Mouse (Mus musculus) stomach, postnatal 0 days (tissue): Measurements from ENCODE around the gene 4921501E09Rik. TPM values are rescaled to one million over a fixed set of nuclear protein-coding genes. Genes with fewer than 3 reads are reported as not detected.

ENCODE experiments used
- ATAC-seq: fragments of 200-750 bp; cut with Nextera tagmentation; 2 replicates; pipeline ENCODE4 v1.8.0; 2017; ENCODE audit not compliant: low FRiP score, low TSS enrichment
- DNase-seq: peaks from one replicate; pipeline ENCODE4 v3.0.0-alpha.2; 2016; ENCODE audit warnings: low spot score
- H3K27ac ChIP-seq: fragments of 300-500 bp; sonication (generic); replicated peaks from 2 replicates; pipeline ENCODE4 v1.5.1; 2014; ENCODE audit warnings: mild to moderate bottlenecking, control low read depth
- H3K27me3 ChIP-seq: fragments of 300-500 bp; sonication (generic); 2 replicates; pipeline ENCODE4 v1.6.1; 2014; ENCODE audit warnings: low read length; ENCODE audit not compliant: control insufficient read depth, insufficient read depth
- H3K36me3 ChIP-seq: fragments of 300-500 bp; sonication (generic); 2 replicates; pipeline ENCODE4 v1.6.1; 2014; ENCODE audit warnings: low read length, mixed read lengths; ENCODE audit not compliant: control insufficient read depth, insufficient read depth
- H3K4me1 ChIP-seq: fragments of 300-500 bp; sonication (generic); replicated peaks from 2 replicates; pipeline ENCODE4 v1.6.1; 2014; ENCODE audit warnings: antibody characterized with exemption; ENCODE audit not compliant: control insufficient read depth, insufficient read depth
- H3K4me2 ChIP-seq: fragments of 300-500 bp; sonication (generic); replicated peaks from 2 replicates; pipeline ENCODE4 v1.6.1; 2014; ENCODE audit warnings: low read depth, mild to moderate bottlenecking, control low read depth, moderate library complexity
- H3K4me3 ChIP-seq: fragments of 300-500 bp; sonication (generic); 2 replicates; pipeline ENCODE4 v1.5.1; 2014; ENCODE audit warnings: low read depth, low read length, control low read depth
- H3K9ac ChIP-seq: fragments of 300-500 bp; sonication (generic); 2 replicates; pipeline ENCODE4 v1.6.1; 2014; ENCODE audit warnings: mild to moderate bottlenecking, low read length, control low read depth, mixed read lengths
- H3K9me3 ChIP-seq: fragments of 300-500 bp; sonication (generic); 2 replicates; pipeline ENCODE4 v1.6.1; 2016; ENCODE audit warnings: low read length; ENCODE audit not compliant: control insufficient read depth
- CTCF ChIP-seq: IDR thresholded peaks from 2 replicates; pipeline ENCODE4 v1.5.1; 2016; ENCODE audit warnings: antibody characterized with exemption, low read depth, mild to moderate bottlenecking, moderate library complexity
- EP300 ChIP-seq: optimal IDR thresholded peaks from 2 replicates; pipeline ENCODE3; 2016; ENCODE audit warnings: antibody characterized with exemption
- WGBS: fragments of 180-500 bp; shearing (Covaris S2); extraction: QIAGEN DNeasy Blood & Tissue Kit; methylation state at CpG from one replicate; pipeline ENCODE4 v1.1.7; 2014; 5-methylcytosine and 5-hydroxymethylcytosine counted together
- polyA plus RNA-seq: library from polyadenylated mRNA; unstranded; fragments of >200 nt; fragmentation: Nextera tagmentation; extraction: Ambion mirVana; gene quantifications from 2 replicates; pipeline ENCODE4 v1.2.1, GENCODE M21; 2015

4921501E09Rik gene
- polyA plus RNA-seq = not detected in 2 replicates

DNA sequence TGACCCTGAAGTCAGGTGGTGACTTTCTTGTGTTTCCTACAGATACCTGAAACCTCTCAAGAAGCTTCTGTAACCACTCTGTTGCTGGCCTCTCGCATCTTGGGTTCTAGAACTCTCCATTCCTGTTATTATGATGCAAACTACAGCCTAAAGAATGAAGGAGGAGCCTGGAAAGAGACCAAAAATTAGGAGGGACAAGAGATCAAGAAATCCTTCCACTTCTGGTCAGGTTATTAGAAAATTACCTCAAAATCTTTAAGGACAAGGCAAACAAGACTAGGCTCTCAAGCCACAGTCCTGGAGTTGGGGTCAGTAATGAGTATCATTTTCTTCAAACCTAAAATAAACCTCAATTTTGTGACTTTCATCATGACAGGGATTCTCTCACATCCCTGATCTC, at the start of gene 4921501E09Rik:
TSS of gene 4921501E09Rik (minus strand) at position 101 of the 400 bp plus-strand sequence.
- H3K4me3 ChIP-seq = no peak within 1 kb of the TSS
- no peaks in the 10 kb centered on the region for H3K9me3 ChIP-seq
- DNase-seq (no peak), ATAC-seq (no peak)
- H3K36me3 ChIP-seq = no peaks in the 10 kb centered on the region
- no peaks in the 10 kb centered on the region for H3K27me3 ChIP-seq
- TF ChIP-seq CTCF (no peak), EP300 (no peak)
- H3K9ac ChIP-seq = no peak within 1 kb of the TSS
- H3K27ac ChIP-seq = no peak within 1 kb of the TSS
- WGBS = 57% methylated on average over 1 of the region's 1 CpGs
- no peak within 1 kb of the TSS for H3K4me2 ChIP-seq
- H3K4me1 ChIP-seq = no peaks in the 10 kb centered on the region

- Histone ChIP-seq H3K4me1 (no peaks in the 10 kb centered on the region; the same call in 1 of the 2 replicates), H3K36me3 (no peaks in the 10 kb centered on the region), H3K4me2 (no peak overlapping the region), H3K27me3 (no peaks in the 10 kb centered on the region), H3K27ac (no peak overlapping the region), H3K4me3 (no peak overlapping the region), H3K9me3 (no peaks in the 10 kb centered on the region), H3K9ac (no peak overlapping the region)
- TF ChIP-seq EP300 = no peak
- ATAC-seq (no peak), DNase-seq (no peak)
- WGBS = 74% methylated on average over 2 of the region's 2 CpGs
Measured at GRCm38 (mm10) chr17:33097396-33097795, 29.5 kb upstream of the 4921501E09Rik start.

GRCm38 (mm10) chr17:33092391-33093193, 24.7 kb upstream of the 4921501E09Rik start:
- Histone ChIP-seq H3K9me3 (no peaks in the 10 kb centered on the region), H3K4me3 (peak overlapping the region; percentile 77), H3K4me2 (peak overlapping the region; percentile 62), H3K27ac (peak overlapping the region; percentile 93), H3K4me1 (no peaks in the 10 kb centered on the region; the same call in 1 of the 2 replicates), H3K36me3 (no peaks in the 10 kb centered on the region), H3K27me3 (no peaks in the 10 kb centered on the region), H3K9ac (peak overlapping the region; percentile 68)
- TF ChIP-seq CTCF = no peak
- TF ChIP-seq EP300 = no peak
- WGBS = 2% methylated on average over 31 of the region's 31 CpGs
- DNase-seq = peak; percentile 79
- ATAC-seq = peak; percentile 78

DNA sequence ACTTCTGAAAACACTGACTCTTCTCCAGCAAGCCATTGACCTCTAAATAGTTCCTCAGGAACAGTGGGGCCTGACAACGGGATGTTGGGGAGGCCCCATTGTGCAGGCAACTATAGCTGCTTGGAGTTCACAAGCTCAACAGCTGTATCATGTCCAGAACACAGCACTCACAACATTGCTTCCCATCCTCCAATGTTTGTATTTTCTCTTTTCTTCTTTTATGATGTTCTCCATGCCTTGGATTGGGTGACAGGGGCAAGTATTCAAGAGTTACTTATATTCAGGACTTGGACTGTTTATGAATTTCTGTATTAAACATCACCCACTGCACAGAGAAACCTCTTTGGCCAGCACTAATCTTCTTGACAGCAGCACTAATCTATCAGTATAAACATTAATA, 23.8 kb upstream of the 4921501E09Rik start:
- no peaks in the 10 kb centered on the region for H3K9me3 ChIP-seq
- ATAC-seq = no peak
- H3K27ac ChIP-seq = peak overlapping the region; percentile 93; the same call in 1 of the 2 replicates
- H3K4me3 ChIP-seq = no peak overlapping the region
- 56% methylated on average over 1 of the region's 1 CpGs for WGBS
- H3K4me2 ChIP-seq = peak overlapping the region; percentile 31; the same call in 1 of the 2 replicates
- H3K4me1 ChIP-seq = no peaks in the 10 kb centered on the region; the same call in 1 of the 2 replicates
- TF ChIP-seq EP300 = no peak
- no peak for TF ChIP-seq CTCF
- no peaks in the 10 kb centered on the region for H3K36me3 ChIP-seq
- DNase-seq = no peak
- H3K27me3 ChIP-seq = no peaks in the 10 kb centered on the region
- H3K9ac ChIP-seq = no peak overlapping the region

GRCm38 (mm10) chr17:33089220-33089949, 21.5 kb upstream of the 4921501E09Rik start, which contains the start of gene Zfp563:
Gene Zfp563, plus strand, starts transcription at chr17:33089310.
- 3% methylated on average over 34 of the region's 34 CpGs for WGBS
- peak within 1 kb of the TSS; percentile 86 for H3K27ac ChIP-seq
- H3K36me3 ChIP-seq = no peaks in the 10 kb centered on the region
- ATAC-seq = peak; percentile 94
- H3K4me2 ChIP-seq = peak within 1 kb of the TSS; percentile 69
- H3K4me1 ChIP-seq = no peaks in the 10 kb centered on the region; the same call in 1 of the 2 replicates
- no peaks in the 10 kb centered on the region for H3K27me3 ChIP-seq
- TF ChIP-seq CTCF (peak; percentile 11; the same call in 1 of the 2 replicates), EP300 (no peak)
- H3K9ac ChIP-seq = peak within 1 kb of the TSS; percentile 67
- H3K4me3 ChIP-seq = peak within 1 kb of the TSS; percentile 53
- DNase-seq = peak; percentile 91
- H3K9me3 ChIP-seq = no peaks in the 10 kb centered on the region
